Mouse (Mus musculus) CD8-positive naive resting alpha-beta T cell, adult 2 months (primary cell): ENCODE measurements around the gene 9530003J23Rik.
"Not testable (repeated sequence)": the region's sequence is repeated elsewhere in the genome, so short reads cannot be mapped to it uniquely, and the experiment has no call there.

Experiments
- DNase-seq, 2 experiments: peaks; one replicate each; pipeline ENCODE4 v3.0.0; 2022; ENCODE audit warnings: low read depth in 2 of 2, low spot score in 2 of 2

9530003J23Rik gene

GRCm38 (mm10) chr10:117226002-117226401, 12.5 kb downstream of the 9530003J23Rik start:
- DNase-seq, result no peak

DNA sequence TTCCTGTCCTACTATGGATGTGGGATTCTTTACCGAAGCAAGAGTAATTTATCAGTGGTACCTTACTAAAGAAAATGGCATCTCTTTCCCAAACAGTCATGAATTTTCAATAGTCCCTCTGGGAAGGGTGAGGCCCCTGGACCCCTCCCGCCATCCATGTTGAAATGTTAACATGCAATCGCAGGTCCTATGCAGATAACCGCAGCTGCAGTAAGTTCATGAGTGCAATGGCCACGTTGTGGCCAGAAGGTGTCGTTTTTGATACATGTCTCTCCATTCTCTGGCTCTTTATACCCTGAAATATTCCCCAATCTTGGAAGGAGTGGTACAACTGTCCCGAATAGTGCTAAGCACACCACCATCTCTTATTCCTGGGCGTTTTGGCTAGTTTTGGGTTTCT, 13.4 kb downstream of the 9530003J23Rik start:
- no peak for DNase-seq

GRCm38 (mm10) chr10:117224102-117224990, 14.2 kb downstream of the 9530003J23Rik start, which contains the start of gene Yeats4:
TSS of gene Yeats4 (minus strand) at chr10:117224507.
- DNase-seq, result peak; percentile 95 to 97

- DNase-seq, result no peak
Observed at GRCm38 (mm10) chr10:117223758-117224101, 14.8 kb downstream of the 9530003J23Rik start.

DNA sequence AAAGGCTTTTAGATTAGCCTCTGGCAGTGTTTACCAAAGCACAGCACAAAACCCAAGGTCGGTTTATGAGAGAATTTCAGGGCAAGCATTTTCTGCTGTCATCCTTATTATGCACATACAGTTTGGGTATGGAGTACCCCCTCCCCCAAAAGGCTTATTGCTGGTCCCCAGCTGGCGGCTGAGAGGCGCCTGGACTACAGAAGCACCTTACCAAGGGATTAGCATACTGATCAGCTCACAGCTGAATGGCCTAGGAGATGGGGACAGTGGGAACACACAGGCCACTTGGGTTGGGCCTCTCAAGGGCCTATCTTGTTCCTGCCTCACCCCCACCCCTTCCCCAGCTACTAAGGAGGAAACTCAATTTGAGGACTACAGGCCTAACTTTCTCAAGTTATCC, 15.7 kb downstream of the 9530003J23Rik start:
- no peak for DNase-seq

- no peak for DNase-seq
Observed at GRCm38 (mm10) chr10:117218351-117218750, 20.2 kb downstream of the 9530003J23Rik start.

- DNase-seq, result no peak
Observed at GRCm38 (mm10) chr10:117217246-117217840, 21.2 kb downstream of the 9530003J23Rik start.

DNA sequence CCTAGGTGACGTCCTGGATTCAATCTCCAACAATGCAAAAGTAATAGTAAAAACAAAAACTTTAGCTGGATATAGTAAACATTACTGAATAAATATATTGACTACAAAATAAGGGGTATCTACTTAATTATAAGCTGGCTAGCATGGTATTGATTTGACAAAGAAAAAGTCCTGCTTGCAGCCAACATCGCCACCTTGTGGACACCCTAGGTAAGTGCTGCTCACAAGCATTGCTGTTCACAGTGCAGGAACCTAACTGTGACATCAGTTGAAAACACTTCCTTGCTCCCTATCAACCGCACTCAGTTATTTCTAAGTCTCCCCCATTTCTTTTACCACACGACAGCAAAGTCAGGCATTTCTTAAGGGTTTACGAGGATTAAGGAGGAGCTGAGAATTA, 21.7 kb downstream of the 9530003J23Rik start:
- DNase-seq, result peak; percentile 58 to 65

GRCm38 (mm10) chr10:117216132-117216495, 22.4 kb downstream of the 9530003J23Rik start:
- DNase-seq, result no peak

- DNase-seq, result peak in 1 of 2 experiments; percentile 11
Observed at GRCm38 (mm10) chr10:117215409-117216131, 22.9 kb downstream of the 9530003J23Rik start.

DNA sequence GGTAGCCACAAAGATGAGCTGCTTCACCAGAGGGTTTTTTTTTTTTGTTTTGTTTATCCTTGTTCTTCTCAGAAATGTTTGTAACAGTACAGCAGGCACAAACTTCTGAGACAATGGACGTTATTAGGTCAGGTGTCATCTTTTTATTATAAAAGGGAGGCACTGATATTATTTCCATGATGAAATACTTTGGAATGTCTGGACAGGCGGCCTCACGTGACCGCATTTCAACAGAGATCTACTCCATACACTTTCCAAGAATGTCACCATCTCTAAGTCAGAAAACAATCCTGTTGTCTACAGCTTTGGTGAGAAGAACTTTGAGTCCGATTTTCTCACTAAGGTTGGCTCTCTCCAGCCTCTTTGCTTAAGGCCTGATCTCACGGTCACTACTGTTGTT, 27.5 kb downstream of the 9530003J23Rik start:
- no peak for DNase-seq

DNA sequence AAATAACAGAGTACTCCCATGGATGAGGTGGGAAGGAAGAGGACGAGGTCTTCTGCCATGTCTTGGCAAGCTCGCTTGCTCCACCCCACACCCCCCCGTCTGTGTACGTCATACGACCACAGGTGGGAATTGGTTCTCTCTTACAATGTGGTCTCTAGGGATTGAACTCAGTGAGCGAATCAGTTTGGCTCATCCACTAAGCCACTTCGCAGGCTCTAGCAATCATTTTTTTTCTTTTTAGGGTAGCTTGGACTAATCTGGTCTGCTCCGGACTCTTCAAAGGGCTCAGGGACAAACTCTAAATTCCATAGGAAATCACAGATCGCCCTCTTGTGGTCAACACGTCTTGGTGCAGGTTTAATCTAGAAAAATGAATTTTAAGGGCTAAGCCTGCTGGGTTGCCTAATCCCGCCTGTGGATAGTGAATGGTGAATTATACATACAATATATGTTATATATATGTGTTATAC, 29.0 kb downstream of the 9530003J23Rik start:
- DNase-seq, result peak; percentile 6 to 28

GRCm38 (mm10) chr10:117208787-117209186, 29.7 kb downstream of the 9530003J23Rik start:
- DNase-seq, result not testable (repeated sequence)

DNA sequence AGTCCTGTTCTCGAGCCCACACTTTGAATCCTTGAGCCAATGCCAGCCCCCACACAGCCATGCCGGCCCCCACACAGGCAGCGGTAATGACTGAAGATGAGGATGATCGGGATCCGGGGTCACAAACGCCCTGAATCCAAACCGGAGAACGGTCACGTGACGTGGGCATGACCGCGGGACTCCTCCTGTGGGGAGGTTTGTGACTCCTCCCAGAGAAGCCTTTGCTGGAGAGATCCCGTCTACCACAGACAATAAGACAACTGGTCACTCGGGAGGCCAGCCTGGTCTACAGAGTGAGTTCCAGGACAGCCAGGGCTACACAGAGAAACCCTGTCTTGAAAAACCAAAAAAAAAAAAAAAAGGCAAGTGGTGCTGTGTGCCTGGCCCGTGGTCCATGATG, 30.3 kb downstream of the 9530003J23Rik start:
- no peak for DNase-seq

DNA sequence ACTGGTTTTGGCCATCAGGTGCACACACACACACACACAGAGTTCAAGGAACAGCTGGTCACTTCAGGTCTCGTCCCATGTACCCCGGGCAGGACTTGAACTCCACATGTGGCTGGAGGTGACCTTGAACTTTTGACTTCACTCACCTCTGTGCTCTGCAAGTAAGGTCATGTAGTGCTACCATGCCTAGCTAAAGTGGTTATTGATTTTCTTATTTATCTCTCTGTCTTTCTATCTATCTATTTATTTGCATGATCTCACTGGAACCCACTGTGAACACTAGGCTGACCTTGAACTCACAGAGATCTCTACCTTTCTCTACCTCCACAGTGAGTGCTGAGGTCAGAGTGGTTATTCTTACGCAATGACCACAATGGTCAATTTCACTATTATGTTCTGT, 32.4 kb downstream of the 9530003J23Rik start:
- DNase-seq, result no peak

DNA sequence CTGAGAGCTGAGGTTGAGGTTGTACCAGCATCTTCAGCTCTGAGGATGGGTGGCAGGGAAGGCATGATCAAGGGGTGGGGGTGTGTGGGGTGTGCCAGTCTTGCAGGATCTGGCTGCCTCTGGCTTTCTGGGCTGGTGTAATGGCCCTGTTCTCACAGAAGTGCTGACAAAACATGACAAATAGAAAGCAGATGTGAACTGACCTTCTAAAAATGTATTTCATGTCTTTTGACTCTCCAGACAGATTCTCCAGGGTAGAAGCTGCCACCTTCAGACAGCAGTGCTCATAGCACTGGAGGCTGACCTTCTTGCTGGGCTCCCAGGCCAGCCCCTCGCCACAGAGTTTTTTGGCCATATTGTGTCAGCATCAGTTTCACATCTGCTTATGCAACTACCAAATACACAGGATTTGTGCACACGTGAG, 34.9 kb downstream of the 9530003J23Rik start:
- DNase-seq, result no peak

DNA sequence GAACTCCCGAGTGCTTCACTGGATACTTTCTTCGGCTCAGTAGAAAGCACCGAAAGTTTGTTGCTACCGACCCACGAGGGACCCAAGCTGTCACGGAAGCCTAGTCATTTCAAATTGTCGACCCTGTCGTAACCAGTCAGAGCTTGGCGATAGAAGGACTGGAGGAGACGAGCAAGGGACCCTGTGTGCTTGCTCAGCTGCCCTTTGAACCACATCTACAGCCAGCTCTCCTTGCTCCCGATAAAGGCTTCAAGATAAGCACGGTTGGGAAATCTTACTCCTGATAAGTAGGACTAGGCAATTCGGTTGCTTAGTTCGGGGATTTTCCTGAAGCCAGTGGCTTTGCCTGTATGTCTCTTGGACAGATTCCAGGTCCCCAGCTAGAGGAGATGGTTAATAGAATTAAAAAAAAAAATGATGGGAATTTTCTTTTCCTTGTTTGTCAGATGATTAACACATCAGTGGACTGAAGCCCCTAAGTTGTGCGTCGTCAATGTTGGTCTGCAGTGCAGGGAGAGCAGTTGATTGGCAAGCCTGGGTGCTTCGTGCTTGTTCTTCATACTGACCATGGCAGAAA, 35.4 kb downstream of the 9530003J23Rik start:
- no peak for DNase-seq

DNA sequence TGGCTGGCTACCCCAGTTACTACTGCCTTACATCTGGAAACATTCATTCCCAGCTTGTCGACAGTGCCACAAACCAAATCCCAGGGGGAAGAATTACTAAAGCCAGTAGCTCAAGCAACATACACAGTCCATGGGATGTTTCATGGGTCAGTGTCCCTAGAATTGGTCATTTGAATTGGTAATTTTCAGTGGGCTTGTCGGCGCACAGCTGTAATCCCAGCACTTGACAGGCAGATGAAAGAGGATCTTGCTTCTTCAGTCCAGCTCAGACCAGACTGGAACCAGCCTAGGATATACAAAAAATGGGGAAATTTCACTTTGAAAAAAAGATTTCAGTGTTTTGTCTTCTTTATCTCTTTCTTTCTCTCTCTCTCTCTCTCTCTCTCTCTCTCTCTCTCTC, 38.8 kb downstream of the 9530003J23Rik start:
- DNase-seq, result no peak

GRCm38 (mm10) chr10:117196696-117197095, 41.8 kb downstream of the 9530003J23Rik start:
- DNase-seq, result no peak

DNA sequence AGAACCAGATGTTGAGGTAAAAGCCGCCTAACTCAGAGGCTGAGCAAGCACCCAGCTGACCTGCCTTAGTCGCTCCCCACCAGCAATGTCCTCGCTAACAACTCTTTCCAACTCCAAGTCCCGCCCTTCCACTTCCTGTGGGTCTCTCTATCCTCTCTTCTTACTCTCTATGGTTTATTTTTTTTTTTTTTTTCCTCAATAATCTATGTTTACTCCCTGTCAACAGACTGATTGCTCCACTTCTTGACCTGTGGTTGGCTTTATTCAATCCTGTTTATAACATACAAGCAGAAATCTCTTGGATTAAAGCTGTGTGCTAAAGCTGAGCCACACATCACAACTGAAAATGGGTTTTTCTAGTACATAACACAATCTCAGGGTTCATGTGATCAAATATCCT, 42.8 kb downstream of the 9530003J23Rik start:
- DNase-seq, result no peak

DNA sequence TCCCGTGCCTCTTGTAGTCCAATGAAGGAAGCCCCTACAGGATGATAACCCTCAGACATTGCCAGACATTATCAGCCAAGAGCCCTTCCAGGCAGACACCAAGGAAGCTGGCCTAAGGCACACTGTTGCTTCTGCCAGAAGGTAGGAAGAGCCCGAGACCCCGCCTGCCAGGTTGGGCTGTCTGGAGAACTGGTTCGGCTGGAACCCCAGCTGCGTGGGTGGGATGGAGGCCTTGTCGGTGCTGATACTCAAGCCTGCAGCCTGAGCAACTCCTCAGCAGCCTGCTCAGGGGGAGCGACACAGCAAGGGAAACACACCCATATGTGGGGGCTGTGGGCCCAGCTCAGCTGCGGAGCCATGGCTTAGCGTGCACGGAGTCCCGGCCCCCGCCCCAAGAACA, 43.5 kb downstream of the 9530003J23Rik start:
- no peak for DNase-seq
